Mouse (Mus musculus) monocyte, adult 2 months (primary cell): ENCODE results near the gene Cdkn1a.
A peak's percentile ranks its signal among the peaks of the same experiment; 100 is the strongest.
"Not testable (repeated sequence)": the region's sequence is repeated elsewhere in the genome, so short reads cannot be mapped to it uniquely, and the experiment has no call there.

ENCODE experiments used
- DNase-seq, 2 experiments: peaks; one replicate each; pipeline ENCODE4 v3.0.0; 2022; ENCODE audit warnings: low spot score in 2 of 2, low read depth in 1 of 2

Gene Cdkn1a

DNA sequence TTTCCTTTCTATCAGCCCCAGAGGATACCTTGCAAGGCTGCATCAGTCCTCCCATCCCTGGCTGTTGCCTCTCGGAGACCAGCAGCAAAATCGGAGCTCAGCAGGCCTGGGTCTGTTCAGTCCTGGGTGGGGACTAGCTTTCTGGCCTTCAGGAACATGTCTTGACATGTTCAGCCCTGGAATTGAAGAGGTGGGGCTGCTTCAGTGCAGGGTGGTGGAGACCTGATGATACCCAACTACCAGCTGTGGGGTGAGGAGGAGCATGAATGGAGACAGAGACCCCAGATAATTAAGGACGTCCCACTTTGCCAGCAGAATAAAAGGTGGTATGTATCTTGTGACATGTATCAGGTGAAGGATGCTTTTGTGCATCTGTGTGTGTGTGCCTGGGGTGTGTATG is at the start of gene Cdkn1a:
Gene Cdkn1a (plus strand): TSS at position 201 of the 400 bp plus-strand sequence.
- no peak for DNase-seq

DNA sequence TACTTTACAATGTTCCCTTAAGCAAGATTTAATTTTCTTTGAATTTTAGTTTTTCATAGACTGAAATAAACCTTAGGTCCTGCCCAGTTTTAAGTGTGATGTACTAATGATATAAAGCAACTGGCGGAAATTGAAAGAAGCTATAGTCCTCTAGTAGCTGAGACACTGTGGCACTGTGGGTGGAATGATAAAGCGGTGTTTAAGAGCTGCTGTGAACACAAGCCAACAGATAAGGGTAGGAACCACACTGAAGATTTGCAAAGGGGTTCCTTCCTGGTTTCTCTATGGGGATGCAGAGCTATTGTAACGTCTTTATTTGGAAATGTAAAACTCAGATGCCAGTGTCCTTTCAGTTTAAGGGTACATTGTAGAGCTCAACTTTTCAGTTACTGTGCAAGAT is 49.1 kb upstream of the Cdkn1a start:
- DNase-seq, result not testable (repeated sequence)

DNA sequence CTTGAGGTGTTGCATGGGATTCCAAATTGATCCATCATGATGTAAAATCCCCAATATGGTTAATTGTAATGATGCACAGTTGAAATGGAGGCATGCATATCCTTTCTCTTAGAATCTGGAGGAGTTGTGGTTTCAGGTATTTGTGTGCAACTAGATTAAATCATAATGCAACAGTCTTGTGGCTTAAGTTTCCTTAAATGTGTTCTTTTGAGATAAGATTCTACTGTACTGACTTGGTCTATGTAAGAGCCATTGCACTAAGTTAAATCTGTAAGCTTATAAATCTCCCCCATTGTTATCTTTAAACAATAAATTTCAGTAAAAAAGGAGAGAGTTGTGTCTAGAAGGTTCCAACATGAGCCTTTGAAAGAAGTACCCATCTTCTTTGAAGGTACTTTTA is 48.2 kb upstream of the Cdkn1a start:
- DNase-seq, result no peak

DNA sequence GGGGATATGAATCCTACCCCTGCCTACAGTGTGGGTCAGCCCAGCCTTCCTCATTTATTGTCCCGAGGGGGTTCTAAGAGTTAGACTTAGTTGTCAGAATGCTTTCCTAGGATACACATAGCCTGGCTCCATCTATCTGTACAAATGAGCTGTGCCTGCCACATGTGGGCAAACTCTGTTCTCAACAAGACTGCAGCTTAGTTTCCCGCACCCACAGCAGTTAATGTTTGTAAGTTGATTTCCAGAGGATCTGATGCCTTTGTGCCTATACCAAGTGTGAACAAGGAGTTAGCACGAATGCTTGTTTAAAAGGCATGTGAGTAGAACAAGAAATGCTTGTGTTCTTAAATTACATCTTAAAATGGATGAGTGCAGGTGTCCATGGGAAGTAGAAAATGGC is 47.2 kb upstream of the Cdkn1a start:
- no peak for DNase-seq

DNA sequence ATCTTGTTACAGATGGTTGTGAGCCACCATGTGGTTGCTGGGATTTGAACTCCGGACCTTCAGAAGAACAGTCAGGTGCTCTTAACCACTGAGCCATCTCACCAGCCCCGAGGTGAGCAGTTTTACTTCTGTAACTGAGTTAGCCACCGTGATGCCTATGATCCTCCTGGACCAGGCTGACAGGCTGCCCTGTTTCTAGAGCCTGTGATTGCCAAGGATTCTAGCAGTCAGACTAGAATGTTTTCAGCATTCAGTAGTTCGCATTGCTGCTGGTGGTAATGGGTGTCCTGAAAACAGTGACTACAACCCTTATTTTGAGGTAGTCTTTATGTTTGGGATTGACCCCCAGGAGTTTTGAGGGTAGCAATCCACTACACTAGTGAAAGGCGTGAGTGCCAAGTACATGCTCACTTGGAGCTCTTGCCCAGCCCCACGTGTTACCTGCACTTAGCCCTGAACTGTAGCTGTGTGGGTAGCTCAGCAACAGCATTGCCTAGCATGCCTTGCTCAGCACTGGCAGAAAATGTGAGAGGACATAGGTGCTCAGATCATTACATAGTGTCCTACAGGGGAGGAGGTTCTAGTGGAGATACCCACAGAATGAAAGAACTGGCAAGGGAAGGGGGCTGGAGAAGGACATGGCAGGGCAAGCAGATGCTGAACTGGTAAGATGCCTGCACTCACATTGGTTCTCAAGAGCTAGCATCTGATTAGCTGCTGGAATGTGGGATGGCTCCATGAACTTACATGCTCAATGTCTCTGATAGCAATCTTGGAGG is 46.4 kb upstream of the Cdkn1a start:
- no peak for DNase-seq

DNA sequence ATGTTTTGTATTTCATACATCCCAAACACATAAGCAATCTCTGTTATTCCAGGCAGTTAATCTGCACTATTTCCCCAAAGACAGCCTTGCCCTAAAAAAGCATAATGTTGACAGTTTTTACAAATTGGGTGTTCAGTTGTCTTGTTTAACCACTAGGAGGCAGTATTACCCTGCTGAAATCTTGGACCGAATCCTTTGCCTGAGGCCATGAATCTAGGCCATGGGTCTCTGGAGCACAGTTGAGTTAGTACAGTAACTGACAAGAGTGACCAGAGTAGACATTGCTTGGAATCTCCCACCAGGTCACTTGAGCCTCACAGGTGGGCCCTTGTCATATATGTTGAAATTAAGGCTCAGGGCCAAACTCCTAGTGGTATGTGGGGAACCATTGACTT is 45.9 kb upstream of the Cdkn1a start:
- DNase-seq, result no peak

DNA sequence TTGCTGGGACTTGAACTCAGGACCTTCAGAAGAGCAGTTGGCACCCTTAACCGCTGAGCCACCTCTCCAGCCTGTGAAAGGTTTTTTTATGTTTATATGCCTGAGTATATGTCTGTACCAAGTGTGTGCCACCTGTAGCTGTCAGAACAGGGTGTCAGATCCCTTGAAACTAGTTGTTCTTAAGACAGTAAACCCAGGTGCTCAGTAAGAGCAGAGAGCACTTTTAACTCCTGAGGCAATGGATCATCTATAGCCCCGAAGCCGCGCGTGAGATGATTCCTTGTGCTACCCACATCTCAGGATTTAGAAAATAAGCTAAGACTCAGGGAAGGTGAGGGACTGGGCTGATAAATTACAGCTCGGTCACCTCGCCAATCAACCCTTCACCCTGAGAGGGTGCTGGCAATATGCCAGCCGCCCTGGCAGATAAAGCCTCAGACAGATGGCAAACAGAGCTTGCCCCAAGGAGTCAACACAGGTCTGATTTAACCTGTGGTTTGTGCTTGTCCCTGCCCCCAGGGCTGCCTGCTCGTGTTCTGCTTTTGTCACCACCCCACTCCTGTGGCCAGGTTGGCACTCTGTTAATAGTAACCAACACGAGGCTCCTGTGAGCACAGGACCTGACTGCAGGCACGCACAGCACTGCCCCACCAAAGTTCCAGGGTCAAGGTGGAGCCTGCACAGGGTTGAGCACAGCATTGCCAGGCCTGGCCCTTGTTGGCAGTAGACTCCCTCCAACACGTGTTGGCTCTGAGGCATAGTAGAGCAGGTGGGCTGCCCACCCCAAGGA is 44.8 kb upstream of the Cdkn1a start:
- DNase-seq, result no peak

DNA sequence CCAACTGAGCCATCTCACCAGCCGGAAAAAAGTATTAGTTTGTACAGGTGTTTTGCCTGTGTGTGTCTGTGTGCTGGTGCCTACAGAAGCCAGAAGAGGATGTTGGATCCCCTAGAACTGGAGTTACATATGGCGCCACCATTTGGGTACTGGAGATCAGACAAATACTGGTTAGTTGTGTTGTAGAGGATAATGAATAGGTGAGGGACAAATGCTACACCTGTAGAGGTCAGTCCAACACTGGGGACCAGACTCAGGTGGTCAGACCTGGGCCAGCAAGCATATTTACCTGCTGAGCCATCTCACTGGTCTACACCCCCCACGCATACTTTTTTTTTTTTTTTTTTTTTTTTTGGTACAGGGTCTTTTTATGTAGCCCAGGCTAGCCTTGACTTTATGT is 43.9 kb upstream of the Cdkn1a start:
- no peak for DNase-seq

DNA sequence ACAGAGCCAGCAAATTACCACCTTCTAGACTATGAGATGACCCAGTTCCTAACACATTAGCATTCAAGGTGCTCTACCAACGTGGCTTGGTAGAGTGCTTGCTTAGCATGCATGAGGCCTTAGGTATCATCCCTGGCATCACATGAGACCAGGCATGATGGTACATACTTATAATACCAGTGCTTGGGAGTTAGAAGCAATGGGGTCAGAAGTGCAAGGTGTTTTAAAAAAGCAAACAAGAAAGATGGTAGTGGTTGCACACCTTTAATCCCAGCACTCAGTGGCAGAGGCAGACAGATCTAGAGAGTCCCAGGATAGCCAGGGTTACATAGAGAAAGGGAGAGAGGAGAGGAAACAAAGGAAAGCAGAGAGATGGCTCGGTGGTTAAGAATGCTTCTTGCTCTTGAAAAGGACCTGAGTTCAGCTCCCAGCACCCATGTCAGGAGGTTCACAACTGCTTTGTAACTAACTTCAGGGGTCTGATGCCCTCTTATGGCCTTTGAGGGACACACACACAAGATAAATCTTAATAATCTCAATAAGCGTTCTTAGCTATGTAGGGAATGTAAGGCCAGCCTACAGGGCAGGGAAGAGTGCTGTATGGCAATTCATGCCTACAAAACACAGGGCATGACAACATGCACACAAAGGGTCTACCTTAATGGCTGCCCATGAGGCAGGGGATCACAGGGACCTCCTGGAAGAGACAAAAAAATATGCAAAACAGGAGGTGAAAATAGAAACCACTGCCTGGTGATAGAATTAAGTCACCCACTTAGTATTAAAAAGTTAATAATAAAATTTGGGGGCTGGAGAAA is 42.9 kb upstream of the Cdkn1a start:
- no peak for DNase-seq

DNA sequence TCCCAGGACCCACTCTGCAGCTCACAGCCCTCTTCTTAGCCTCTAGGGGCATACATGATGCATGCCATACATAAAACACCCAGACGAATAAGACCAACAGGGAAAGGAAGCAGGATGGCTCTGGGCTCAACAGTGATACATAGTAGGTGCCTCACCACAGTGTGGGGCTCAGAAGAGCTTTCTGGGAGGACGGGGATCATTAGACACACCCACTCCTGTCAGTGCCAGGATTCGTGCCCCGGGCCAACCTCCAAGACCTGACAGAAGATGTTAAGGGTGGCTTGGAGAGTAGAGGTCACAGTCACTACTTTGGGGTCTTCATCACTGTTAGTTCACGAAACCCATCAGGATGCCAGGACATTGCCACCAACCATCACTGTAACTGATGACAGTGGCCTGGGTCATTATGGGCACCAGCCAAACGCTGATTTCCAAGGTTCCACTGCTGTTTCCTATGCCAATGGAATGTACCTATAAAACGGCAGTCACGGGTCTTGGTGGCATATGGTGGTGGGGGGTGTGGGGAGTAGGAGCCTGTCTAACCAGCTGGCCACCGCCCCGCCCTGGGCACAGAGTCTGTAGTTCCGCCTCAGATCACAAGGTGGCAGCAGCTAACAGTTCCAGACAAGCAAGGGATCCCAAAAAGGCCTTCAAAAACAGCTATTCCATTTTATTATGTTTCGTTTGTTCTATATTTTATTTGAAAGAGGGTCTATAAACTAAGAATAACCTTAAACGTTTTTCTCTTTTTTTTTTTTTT is 41.8 kb upstream of the Cdkn1a start:
- peak in 1 of 2 experiments; percentile 75 for DNase-seq

DNA sequence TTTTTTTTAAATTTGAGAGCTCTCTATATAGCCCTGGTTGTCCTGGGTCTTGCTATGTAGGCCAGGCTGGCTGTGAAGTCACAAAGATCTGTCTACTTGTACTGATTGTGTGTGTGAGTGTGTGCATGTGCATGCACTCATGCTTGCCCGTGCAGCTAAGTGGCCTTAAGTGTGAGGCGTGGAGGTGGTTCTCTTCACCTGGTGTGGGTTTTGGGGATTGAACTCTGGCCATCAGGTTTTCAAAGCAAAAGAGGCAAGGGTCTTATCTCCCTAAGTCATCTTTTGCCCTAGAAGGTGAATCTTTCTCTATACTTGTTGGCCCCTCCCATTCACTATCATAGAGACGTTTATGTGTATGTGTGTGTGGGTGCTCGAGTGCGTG is 41.3 kb upstream of the Cdkn1a start:
- no peak for DNase-seq

DNA sequence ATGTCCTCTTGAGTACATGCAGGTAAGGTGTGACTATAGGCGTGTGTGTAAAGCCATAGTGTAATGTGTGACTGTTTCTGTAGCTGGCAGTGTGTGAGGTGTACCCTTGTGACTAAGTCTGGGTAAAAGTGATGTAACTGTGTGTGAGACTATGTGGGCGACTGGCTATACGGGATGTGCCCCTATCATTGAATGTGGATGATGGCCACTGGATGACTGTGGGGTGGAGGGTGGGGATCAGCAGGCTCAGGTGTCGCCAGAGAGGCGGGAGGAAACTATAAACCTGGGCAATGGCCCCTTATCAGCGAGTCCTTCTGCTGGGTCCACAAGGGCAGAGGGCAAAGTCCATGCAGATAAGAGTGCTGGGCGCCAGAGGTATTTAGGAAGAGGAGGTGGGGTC is 40.9 kb upstream of the Cdkn1a start:
- DNase-seq, result no peak

DNA sequence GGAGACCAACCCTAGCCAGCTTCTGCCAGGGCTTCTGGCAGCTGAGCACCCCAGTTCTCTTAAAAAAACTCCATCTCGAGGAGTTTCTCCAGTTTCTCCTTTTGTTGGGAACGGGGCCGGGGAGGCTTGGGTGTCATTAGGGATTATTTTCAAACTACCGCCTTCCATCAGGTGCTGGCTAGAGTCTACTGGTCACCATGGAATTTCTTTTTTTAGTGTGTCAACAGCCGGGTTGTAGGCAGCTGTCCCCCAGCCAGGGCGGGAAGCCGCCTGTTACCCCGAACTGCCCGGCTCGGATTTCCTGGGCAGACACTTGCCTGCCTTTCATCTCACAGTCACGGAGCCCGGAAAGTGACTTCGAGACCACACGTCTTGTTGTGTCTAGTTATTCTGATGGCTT is 40.0 kb upstream of the Cdkn1a start:
- DNase-seq, result no peak

DNA sequence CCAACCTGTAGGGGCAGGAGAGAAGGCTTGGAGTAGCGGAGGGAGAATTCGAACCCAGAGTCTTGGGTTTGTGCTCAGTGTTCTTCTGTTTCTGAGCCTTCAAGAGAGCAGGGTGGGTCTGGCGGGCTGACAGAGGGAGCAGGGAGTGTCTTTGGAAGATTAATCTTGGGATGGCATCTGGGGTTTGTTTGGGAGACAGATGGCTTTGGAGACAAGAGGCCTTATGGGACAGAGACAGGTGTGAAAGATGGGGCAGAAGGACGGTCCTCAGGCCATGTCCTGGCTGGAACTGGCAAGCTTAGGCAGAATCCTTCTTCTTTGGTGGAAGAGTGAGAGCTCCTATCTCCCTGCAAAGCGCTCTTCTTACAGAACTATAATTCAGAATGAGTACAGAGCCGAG is 37.7 kb upstream of the Cdkn1a start:
- DNase-seq, result no peak

DNA sequence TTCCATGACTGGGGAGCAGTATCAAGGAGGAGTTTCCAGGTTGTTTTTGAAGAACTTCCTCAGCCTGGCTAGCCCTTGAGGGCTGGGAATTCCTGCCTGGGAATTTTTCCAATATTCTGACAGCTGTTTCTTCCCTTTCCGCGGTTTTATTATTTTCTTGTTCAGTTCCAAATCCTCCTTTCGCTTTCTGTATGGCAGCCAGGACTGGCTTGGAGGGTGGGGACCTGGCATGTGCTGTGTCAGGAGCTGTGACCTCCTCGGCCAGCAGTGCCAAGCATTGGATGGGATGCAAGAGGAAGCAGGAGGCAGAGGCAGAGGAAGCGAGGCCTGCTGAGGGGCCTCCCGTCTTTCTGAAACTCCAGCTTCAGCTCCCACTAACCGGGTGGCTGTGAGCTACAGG is 36.9 kb upstream of the Cdkn1a start:
- DNase-seq, result no peak

DNA sequence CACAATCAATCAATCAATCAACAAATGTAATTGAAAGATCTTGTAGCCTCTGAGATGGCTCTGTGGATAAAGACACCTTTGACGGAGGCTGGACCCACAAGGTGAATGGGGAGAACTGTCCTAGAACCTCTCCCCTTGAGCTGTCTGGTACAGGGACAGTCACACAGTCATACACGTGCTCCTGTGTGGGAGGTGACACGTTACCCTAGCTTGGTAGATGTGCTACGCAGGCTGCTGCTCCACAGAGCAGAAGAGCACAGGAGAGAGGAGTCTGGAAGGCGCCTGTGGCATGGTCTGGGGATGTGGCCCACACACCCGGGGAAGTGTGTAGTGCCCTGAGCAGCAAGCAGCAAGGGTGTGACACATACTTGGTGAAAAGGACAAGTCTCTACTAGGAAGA is 36.3 kb upstream of the Cdkn1a start:
- DNase-seq, result no peak

DNA sequence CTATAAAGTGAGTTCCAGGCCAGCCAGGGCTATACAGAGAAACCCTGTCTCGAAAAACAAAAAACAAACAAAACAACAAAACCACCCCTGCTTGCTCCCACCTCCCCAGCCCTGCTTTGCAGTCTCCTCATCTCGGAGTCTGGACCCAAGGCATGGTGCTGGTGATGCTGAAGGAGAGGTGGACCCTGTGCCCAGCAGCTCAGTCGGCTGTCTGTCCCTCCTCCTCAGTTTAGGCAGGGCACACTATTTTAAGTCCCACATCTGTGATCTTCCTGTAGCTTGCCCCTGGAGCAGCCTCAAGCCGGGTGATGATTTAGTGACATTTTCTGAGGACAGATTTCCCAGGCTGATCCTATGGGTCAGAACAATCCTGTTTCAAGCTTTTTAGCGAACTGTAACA is 35.2 kb upstream of the Cdkn1a start:
- no peak for DNase-seq

DNA sequence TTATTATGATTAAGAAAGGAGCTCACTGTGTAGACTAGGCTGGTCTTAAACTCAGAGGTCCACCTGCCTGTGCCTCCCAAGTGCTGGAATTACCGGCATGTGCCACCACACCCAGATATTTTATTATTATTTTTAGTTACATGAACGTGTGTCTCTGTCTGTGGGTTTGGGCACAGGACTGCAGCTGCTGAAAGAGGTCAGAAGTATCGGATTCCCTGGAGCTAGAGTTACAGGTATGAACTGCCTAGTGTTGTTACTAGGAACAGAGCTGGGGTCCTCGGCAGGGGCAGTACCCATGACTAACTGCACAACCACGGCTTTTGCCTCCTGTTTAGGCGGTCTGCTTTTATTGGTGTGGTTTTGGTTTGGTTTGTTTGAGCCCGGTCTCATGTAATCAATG is 34.6 kb upstream of the Cdkn1a start:
- no peak for DNase-seq

DNA sequence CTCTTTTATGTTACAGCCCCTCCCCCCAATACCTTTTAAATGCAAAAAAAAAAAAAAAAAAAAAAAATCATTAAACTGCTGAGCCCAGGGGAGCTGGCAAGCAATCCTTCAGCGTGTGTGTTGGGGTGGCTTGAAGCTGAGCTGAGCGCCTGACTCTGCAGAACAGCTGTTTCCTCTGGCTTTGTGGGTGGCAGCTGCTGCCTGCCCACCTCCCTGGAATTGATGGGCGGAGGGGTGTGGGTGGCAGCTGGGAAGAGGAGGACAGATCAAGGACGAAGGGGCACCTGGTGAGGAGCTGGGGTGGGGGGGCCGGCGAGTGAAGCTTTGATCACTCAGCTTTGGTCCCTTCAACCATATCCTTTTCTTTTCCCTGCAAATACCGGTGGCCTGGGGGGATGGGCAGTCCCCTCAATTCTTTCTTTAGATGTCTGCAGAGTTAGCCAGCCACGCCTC is 34.1 kb upstream of the Cdkn1a start:
- no peak for DNase-seq

DNA sequence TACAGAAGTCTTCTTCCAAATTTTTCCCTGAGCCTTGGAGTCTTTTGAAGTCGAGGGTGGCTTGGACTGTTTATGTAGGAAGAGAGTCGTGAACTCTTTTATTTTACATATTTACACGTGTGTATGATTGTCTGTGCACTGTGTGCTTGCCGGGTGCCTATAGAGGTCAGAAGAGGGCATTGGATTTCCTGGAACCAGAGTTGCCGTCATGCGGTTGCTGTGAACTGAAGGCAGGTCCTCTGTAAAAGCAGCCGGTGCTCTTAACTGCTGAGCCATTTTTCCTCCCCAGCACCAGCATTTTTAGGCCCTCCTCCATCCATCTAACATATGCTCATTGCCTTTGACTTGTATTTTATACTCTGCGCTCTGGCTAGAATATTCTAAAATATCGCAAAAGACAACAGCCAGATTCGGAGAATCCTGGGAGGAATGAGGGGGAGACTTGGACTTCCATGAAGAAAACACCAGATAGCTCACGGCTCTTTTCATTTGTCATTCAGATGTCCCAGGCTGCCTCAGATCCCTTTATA is 33.4 kb upstream of the Cdkn1a start:
- DNase-seq, result no peak

DNA sequence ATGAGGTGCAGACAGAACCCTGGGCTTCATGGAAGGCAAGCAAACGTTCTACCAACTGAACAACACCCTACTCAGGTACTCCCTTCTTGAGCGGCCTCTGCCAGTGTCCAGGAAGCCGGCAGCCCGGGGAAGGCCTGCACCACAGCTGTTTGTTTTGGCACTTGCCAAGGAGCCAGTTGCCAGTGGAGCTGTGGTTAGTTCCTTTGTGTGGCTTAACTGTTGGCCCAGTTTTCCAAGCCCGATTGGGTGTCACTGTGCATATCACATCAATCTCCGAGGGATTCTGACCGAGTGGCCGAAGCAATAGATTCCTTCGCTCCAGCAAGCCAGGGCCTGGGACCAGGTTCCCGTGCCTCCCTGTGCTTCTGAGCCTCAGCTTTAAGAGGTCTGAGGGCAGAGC is 32.8 kb upstream of the Cdkn1a start:
- DNase-seq, result no peak
